Mouse (Mus musculus) stomach, postnatal 0 days (tissue): ENCODE results near the gene Ccdc117. TPM values are rescaled to one million over a fixed set of nuclear protein-coding genes. Genes with fewer than 3 reads are reported as not detected.

ENCODE experiments used
- ATAC-seq: fragments of 200-750 bp; cut with Nextera tagmentation; 2 replicates; pipeline ENCODE4 v1.8.0; 2017; ENCODE audit not compliant: low FRiP score, low TSS enrichment
- DNase-seq: peaks from one replicate; pipeline ENCODE4 v3.0.0-alpha.2; 2016; ENCODE audit warnings: low spot score
- H3K27ac ChIP-seq: fragments of 300-500 bp; sonication (generic); replicated peaks from 2 replicates; pipeline ENCODE4 v1.5.1; 2014; ENCODE audit warnings: mild to moderate bottlenecking, control low read depth
- H3K27me3 ChIP-seq: fragments of 300-500 bp; sonication (generic); 2 replicates; pipeline ENCODE4 v1.6.1; 2014; ENCODE audit warnings: low read length; ENCODE audit not compliant: control insufficient read depth, insufficient read depth
- H3K36me3 ChIP-seq: fragments of 300-500 bp; sonication (generic); 2 replicates; pipeline ENCODE4 v1.6.1; 2014; ENCODE audit warnings: low read length, mixed read lengths; ENCODE audit not compliant: control insufficient read depth, insufficient read depth
- H3K4me1 ChIP-seq: fragments of 300-500 bp; sonication (generic); replicated peaks from 2 replicates; pipeline ENCODE4 v1.6.1; 2014; ENCODE audit warnings: antibody characterized with exemption; ENCODE audit not compliant: control insufficient read depth, insufficient read depth
- H3K4me2 ChIP-seq: fragments of 300-500 bp; sonication (generic); replicated peaks from 2 replicates; pipeline ENCODE4 v1.6.1; 2014; ENCODE audit warnings: low read depth, mild to moderate bottlenecking, control low read depth, moderate library complexity
- H3K4me3 ChIP-seq: fragments of 300-500 bp; sonication (generic); 2 replicates; pipeline ENCODE4 v1.5.1; 2014; ENCODE audit warnings: low read depth, low read length, control low read depth
- H3K9ac ChIP-seq: fragments of 300-500 bp; sonication (generic); 2 replicates; pipeline ENCODE4 v1.6.1; 2014; ENCODE audit warnings: mild to moderate bottlenecking, low read length, control low read depth, mixed read lengths
- H3K9me3 ChIP-seq: fragments of 300-500 bp; sonication (generic); 2 replicates; pipeline ENCODE4 v1.6.1; 2016; ENCODE audit warnings: low read length; ENCODE audit not compliant: control insufficient read depth
- CTCF ChIP-seq: IDR thresholded peaks from 2 replicates; pipeline ENCODE4 v1.5.1; 2016; ENCODE audit warnings: antibody characterized with exemption, low read depth, mild to moderate bottlenecking, moderate library complexity
- EP300 ChIP-seq: optimal IDR thresholded peaks from 2 replicates; pipeline ENCODE3; 2016; ENCODE audit warnings: antibody characterized with exemption
- WGBS: fragments of 180-500 bp; shearing (Covaris S2); extraction: QIAGEN DNeasy Blood & Tissue Kit; methylation state at CpG from one replicate; pipeline ENCODE4 v1.1.7; 2014; 5-methylcytosine and 5-hydroxymethylcytosine counted together
- polyA plus RNA-seq: library from polyadenylated mRNA; unstranded; fragments of >200 nt; fragmentation: Nextera tagmentation; extraction: Ambion mirVana; gene quantifications from 2 replicates; pipeline ENCODE4 v1.2.1, GENCODE M21; 2015

Gene Ccdc117
- polyA plus RNA-seq, result 8.7 and 9.2 TPM in 2 replicates

GRCm38 (mm10) chr11:5541799-5542481 lies at the start of gene Ccdc117:
Ccdc117 (minus strand) TSS chr11:5542187.
- no peaks in the 10 kb centered on the region; the same call in 1 of the 2 replicates for H3K36me3 ChIP-seq
- peak; percentile 97 for ATAC-seq

GRCm38 (mm10) chr11:5575046-5575445 lies 33.1 kb upstream of the Ccdc117 start:
- 66% methylated on average over 6 of the region's 6 CpGs for WGBS
- DNase-seq (no peak), ATAC-seq (no peak)
- Histone ChIP-seq H3K27me3 (no peaks in the 10 kb centered on the region), H3K4me3 (no peak overlapping the region), H3K4me2 (no peak overlapping the region), H3K9ac (no peak overlapping the region), H3K9me3 (no peaks in the 10 kb centered on the region), H3K27ac (no peak overlapping the region), H3K36me3 (no peaks in the 10 kb centered on the region), H3K4me1 (no peaks in the 10 kb centered on the region)
- no peak for TF ChIP-seq EP300
- no peak for TF ChIP-seq CTCF

More at GRCm38 (mm10) chr11:5541799-5542481, at the start of gene Ccdc117:
- Histone ChIP-seq H3K4me1 (no peaks in the 10 kb centered on the region; the same call in 1 of the 2 replicates), H3K4me2 (peak within 1 kb of the TSS; percentile 85), H3K4me3 (peak within 1 kb of the TSS; percentile 81), H3K27me3 (no peaks in the 10 kb centered on the region), H3K27ac (peak within 1 kb of the TSS; percentile 84), H3K9me3 (no peaks in the 10 kb centered on the region), H3K9ac (peak within 1 kb of the TSS; percentile 96)
- peak; percentile 93 for DNase-seq
- under 1% methylated on average over 64 of the region's 65 CpGs for WGBS
- TF ChIP-seq EP300, result no peak
- TF ChIP-seq CTCF, result peak; percentile 54

- H3K9ac ChIP-seq, result no peak overlapping the region
- WGBS, result 93% methylated on average over 2 of the region's 2 CpGs
- no peaks in the 10 kb centered on the region for H3K27me3 ChIP-seq
- no peak overlapping the region for H3K4me3 ChIP-seq
- no peak for DNase-seq
- no peaks in the 10 kb centered on the region for H3K36me3 ChIP-seq
- no peaks in the 10 kb centered on the region for H3K9me3 ChIP-seq
- ATAC-seq, result no peak
- no peak for TF ChIP-seq EP300
- H3K4me2 ChIP-seq, result no peak overlapping the region
- H3K4me1 ChIP-seq, result no peaks in the 10 kb centered on the region
- no peak overlapping the region for H3K27ac ChIP-seq
These were observed 31.8 kb upstream of the Ccdc117 start for GRCm38 (mm10) chr11:5573821-5574220.

DNA sequence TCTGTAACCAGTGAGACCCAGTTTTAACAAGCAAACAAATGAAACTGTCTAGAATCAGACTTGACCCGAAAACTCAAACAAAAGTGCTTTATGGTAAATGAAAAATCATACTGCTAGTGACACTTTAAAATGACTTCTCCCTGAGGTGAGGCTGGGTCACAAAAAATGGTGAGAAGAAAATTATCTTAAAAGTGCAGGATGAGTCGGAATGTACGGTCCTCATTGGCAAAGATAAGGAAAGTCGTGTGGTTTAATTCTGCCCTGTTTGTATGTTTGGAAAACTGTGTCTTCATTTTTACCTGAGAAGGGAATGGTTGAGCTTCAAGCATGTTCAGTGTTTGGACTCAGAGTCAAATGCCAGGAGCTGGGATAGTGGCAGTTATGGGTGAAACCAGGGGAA lies 29.9 kb upstream of the Ccdc117 start:
- H3K4me1 ChIP-seq, result no peaks in the 10 kb centered on the region
- H3K9ac ChIP-seq, result no peak overlapping the region
- H3K9me3 ChIP-seq, result no peaks in the 10 kb centered on the region
- H3K27ac ChIP-seq, result no peak overlapping the region
- no peak overlapping the region for H3K4me2 ChIP-seq
- no peak for TF ChIP-seq EP300
- TF ChIP-seq CTCF, result no peak
- no peaks in the 10 kb centered on the region for H3K27me3 ChIP-seq
- DNase-seq (no peak), ATAC-seq (no peak)
- 84% methylated on average over 4 of the region's 4 CpGs for WGBS
- H3K36me3 ChIP-seq, result no peaks in the 10 kb centered on the region
- no peak overlapping the region for H3K4me3 ChIP-seq

GRCm38 (mm10) chr11:5569474-5569873 lies 27.5 kb upstream of the Ccdc117 start, which contains the start of gene Ankrd36:
Ankrd36 (plus strand) TSS chr11:5569684.
- Histone ChIP-seq H3K9me3 (no peaks in the 10 kb centered on the region), H3K27me3 (no peaks in the 10 kb centered on the region), H3K4me2 (no peak within 1 kb of the TSS), H3K4me1 (no peaks in the 10 kb centered on the region), H3K4me3 (no peak within 1 kb of the TSS), H3K9ac (no peak within 1 kb of the TSS), H3K36me3 (no peaks in the 10 kb centered on the region), H3K27ac (no peak within 1 kb of the TSS)
- 80% methylated on average over 12 of the region's 12 CpGs for WGBS
- TF ChIP-seq CTCF (no peak), EP300 (no peak)
- DNase-seq, result no peak
- no peak for ATAC-seq

DNA sequence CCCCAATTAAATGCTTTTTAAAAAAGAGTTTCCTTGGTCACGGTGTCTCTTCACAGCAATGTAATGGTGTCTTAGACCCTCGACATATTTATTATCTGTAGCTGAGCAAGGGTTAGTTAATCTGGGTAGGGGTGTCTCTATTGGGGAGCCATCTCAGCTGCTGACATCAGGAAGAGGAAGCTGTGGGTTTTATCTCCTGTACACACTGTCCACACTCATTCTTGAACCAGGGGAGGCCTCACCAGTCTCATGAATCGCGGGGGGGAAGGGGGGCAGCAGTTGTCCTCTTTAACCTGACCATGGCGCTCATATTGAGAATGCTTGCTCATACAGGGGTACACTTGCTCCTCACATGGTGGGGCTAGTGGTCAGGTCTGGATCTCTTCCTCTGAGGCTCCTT lies 26.1 kb upstream of the Ccdc117 start:
- DNase-seq, result no peak
- no peak for ATAC-seq
- no peak overlapping the region for H3K9ac ChIP-seq
- WGBS, result 96% methylated on average over 5 of the region's 5 CpGs
- H3K4me1 ChIP-seq, result no peaks in the 10 kb centered on the region
- H3K9me3 ChIP-seq, result no peaks in the 10 kb centered on the region
- H3K27ac ChIP-seq, result no peak overlapping the region
- TF ChIP-seq CTCF (no peak), EP300 (no peak)
- H3K4me3 ChIP-seq, result no peak overlapping the region
- H3K27me3 ChIP-seq, result no peaks in the 10 kb centered on the region
- no peaks in the 10 kb centered on the region for H3K36me3 ChIP-seq
- no peak overlapping the region for H3K4me2 ChIP-seq
